Mouse (Mus musculus) small intestine, adult 2 months (tissue): ENCODE results near the gene Klhl21.

Experiments used
- CTCF ChIP-seq: fragments of 200-500 bp; IDR thresholded peaks from 2 replicates; pipeline ENCODE4 v1.5.1; 2012; ENCODE audit warnings: low read depth, mild to moderate bottlenecking, control low read depth, inconsistent platforms, low read length, moderate library complexity, mixed read lengths; ENCODE audit not compliant: insufficient replicate concordance, insufficient read length; ENCODE audit errors: extremely low read depth
- POLR2A ChIP-seq: fragments of 200-500 bp; IDR thresholded peaks from 2 replicates; pipeline ENCODE4 v1.6.1; 2012; ENCODE audit warnings: low read depth, mild to moderate bottlenecking, control low read depth, inconsistent platforms, low read length, moderate library complexity

DNA sequence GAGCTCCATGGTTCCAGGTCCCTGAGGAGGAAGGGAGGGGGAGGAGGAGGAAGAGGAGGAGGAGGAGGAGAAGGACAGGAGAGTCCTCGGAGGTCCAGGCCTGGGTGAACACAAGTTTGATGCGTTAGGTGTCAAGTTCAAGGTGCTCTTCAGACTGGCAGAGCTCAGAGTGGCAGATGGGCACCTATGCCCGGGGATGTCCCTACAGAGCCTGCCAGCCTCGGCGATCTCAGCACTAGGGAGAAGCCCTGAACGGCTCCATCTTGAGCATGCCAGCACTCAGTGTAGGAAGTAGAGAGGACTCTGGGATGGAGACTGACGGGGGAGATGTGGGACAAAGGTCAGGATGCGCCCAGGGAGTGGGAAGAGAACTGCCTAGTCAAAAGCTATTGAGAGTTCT is 22.0 kb upstream of the Klhl21 start:
- TF ChIP-seq CTCF (no peak), POLR2A (no peak)
